Mouse (Mus musculus) kidney, adult 2 months (tissue): Measurements from ENCODE around the gene Clpsl2.

Source experiments
- CTCF ChIP-seq: fragments of 200-500 bp; conservative IDR thresholded peaks from 2 replicates; pipeline ENCODE4 v1.5.1; 2011; ENCODE audit warnings: low read depth, mild to moderate bottlenecking, control low read depth, low read length, moderate library complexity, mixed read lengths; ENCODE audit not compliant: insufficient read depth, insufficient read length
- POLR2A ChIP-seq: fragments of 200-500 bp; IDR thresholded peaks from one replicate; pipeline ENCODE4 v1.6.1; 2011; ENCODE audit warnings: low read depth, low read length, control low read depth

DNA sequence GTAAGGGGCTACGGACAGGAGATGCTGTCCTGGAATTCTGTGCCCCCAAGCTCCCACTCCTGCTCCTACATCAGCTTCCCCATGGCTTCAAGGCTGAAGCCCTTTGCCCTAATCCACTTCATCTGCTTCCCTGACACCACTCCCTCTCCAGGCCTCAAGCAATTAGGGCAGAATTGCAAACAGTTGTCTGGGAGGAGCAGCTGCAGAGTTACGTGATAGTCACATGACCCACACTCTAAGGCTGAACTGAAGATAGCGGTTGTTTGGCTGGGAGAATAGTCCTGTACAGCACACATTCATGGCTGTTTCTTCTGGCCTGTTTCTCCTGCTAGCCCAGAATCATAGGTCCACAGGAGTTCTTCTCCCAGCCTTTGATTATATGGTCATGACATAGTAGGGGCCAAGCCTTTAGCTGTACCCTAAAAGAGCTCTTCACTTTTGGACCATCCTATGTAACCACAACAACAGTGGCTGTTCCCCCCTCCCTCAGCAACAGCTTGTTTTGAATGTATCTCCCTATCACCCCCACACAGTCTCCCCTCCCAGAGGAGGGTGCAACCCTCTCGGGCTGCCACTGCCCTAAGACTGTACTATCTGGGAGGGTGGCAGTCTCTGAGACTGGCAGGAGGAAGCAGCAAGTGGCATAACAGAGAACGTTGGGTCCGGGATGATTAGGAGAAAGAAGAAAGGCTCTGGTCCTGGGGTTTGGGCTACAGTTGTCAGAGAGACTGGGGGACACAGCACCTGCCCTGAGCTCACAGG lies 7.6 kb downstream of the Clpsl2 start:
- TF ChIP-seq CTCF = no peak
- no peak for TF ChIP-seq POLR2A
